Mouse (Mus musculus) lung, postnatal 0 days (tissue): ENCODE results near the gene Smoc1.

ENCODE experiments used
- CTCF ChIP-seq: IDR thresholded peaks from 2 replicates; pipeline ENCODE4 v1.5.1; 2016; ENCODE audit warnings: antibody characterized with exemption, mild to moderate bottlenecking
- EP300 ChIP-seq: IDR thresholded peaks from 2 replicates; pipeline ENCODE4 v1.6.1; 2016; ENCODE audit warnings: antibody characterized with exemption, mild to moderate bottlenecking, control low read depth

DNA sequence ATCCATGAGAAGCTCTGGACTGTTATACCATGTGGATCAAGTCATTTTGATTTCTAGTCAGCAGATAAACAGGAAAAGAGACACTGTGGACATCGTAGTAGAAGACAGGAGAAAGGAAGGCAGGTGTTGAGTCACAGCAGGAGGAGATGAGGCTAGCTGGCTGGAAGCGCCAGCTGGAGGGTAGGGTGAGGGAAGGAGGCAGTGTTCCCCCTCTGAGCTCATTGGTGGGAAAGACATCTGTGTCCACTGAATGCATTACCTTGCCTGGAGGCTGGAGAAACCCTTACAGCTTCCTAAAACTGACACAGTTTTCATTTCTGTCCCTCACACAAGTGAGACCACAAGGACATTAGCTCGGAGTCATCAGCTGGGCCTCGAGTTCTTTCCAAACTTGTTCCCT lies 192.7 kb downstream of the Smoc1 start:
- TF ChIP-seq CTCF (no peak), EP300 (no peak)
